Mouse (Mus musculus) ES-E14 (cell line): ENCODE measurements around the gene Xylt1. TPM values are rescaled to one million over a fixed set of nuclear protein-coding genes. Genes with fewer than 3 reads are reported as not detected.

Experiments
- DNase-seq: peaks from one replicate; pipeline ENCODE4 v3.0.0-alpha.2; 2013; ENCODE audit warnings: low read depth, low spot score
- H3K27ac ChIP-seq: 2 replicates; pipeline ENCODE4 v1.5.1; 2012; ENCODE audit warnings: low read depth, mild to moderate bottlenecking, low read length, moderate library complexity, mixed read lengths; ENCODE audit not compliant: poor library complexity, insufficient read depth, severe bottlenecking
- H3K36me3 ChIP-seq: 2 replicates; pipeline ENCODE4 v1.6.1; 2012; ENCODE audit warnings: mild to moderate bottlenecking, low read length, moderate library complexity, mixed read lengths; ENCODE audit not compliant: control insufficient read depth, poor library complexity, insufficient read depth, severe bottlenecking
- H3K4me1 ChIP-seq, 2 experiments: fragments of 150-350 bp in 1 of 2; sonication (generic) in 1 of 2; 2 replicates each; pipeline ENCODE4 v1.6.1; 2012; ENCODE audit warnings: low read length in 2 of 2, mild to moderate bottlenecking in 1 of 2, mixed read lengths in 1 of 2; ENCODE audit not compliant: control insufficient read depth in 2 of 2, insufficient read depth in 2 of 2, poor library complexity in 1 of 2
- H3K4me3 ChIP-seq, 2 experiments: fragments of 150-350 bp in 1 of 2; sonication (generic) in 1 of 2; 2 replicates each; pipeline ENCODE4 v1.5.1; 2012; ENCODE audit warnings: low read length in 2 of 2, low read depth in 1 of 2, mild to moderate bottlenecking in 1 of 2, mixed read lengths in 1 of 2; ENCODE audit not compliant: insufficient read depth in 1 of 2, poor library complexity in 1 of 2, severe bottlenecking in 1 of 2
- H3K9ac ChIP-seq: 2 replicates; pipeline ENCODE4 v1.6.1; 2012; ENCODE audit warnings: low read depth, mild to moderate bottlenecking, low read length, mixed read lengths; ENCODE audit not compliant: poor library complexity, insufficient read depth, severe bottlenecking
- H3K9me3 ChIP-seq: fragments of 150-350 bp; sonication (generic); 2 replicates; pipeline ENCODE4 v1.6.1; 2012; ENCODE audit warnings: low read depth, mild to moderate bottlenecking, low read length; ENCODE audit not compliant: control insufficient read depth, insufficient read depth
- CHD2 ChIP-seq: IDR thresholded peaks from 2 replicates; pipeline ENCODE4 v1.6.1; 2014; ENCODE audit warnings: mild to moderate bottlenecking, low read depth, low read length, inconsistent platforms
- HCFC1 ChIP-seq: IDR thresholded peaks from 2 replicates; pipeline ENCODE4 v1.6.1; 2012; ENCODE audit warnings: low read length, inconsistent platforms, borderline replicate concordance; ENCODE audit not compliant: insufficient read depth
- MAFK ChIP-seq: IDR thresholded peaks from 2 replicates; pipeline ENCODE4 v1.6.1; 2014; ENCODE audit warnings: mild to moderate bottlenecking, low read depth, low read length, inconsistent platforms; ENCODE audit not compliant: insufficient read depth
- ZC3H11A ChIP-seq: IDR thresholded peaks from 2 replicates; pipeline ENCODE4 v1.6.1; 2012; ENCODE audit warnings: low read depth, mild to moderate bottlenecking, inconsistent platforms, low read length, borderline replicate concordance
- ZNF384 ChIP-seq: IDR thresholded peaks from 2 replicates; pipeline ENCODE4 v1.6.1; 2012; ENCODE audit warnings: low read depth, low read length, inconsistent platforms
- in situ Hi-C, 2 experiments: fragments of 600-800 bp; cut with MboI; formaldehyde crosslinking; loops; one replicate each; pipeline ENCODE4 v1.15.1; 2025; ENCODE audit warnings: low sequenced_read_pairs in 2 of 2, inconsistent platforms in 1 of 2; ENCODE audit not compliant: unreplicated experiment in 2 of 2
- total RNA-seq: library from RNA; depleted of rRNA; stranded (reverse); fragments of 300-350 nt; gene quantifications from 2 replicates; pipeline ENCODE4 v1.2.3, GENCODE M21; 2012

The Xylt1 gene
- total RNA-seq, 1 experiment, result 3.6 TPM

DNA sequence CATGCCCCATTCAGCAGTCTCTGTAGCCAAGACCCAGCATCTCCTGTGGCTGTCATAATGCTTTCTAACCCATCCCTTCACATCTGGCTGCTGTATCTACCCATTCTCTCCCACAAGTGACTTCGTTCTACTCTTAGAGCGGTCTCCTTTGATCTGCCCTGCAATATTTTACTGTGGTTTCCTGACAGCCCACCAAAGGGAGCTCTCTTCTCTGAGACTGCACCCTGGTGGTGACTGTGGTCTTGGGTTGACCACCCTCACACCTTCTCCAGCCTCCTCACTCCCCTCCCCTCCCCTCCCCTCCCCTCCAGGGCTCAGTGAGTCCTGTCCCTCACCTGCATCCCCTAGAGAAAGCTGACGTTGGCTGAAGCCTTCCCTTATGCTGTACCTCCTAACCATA, 178.3 kb downstream of the Xylt1 start:
- no peak overlapping the region for H3K27ac ChIP-seq
- no peak for DNase-seq
- no peaks in the 10 kb centered on the region for H3K9me3 ChIP-seq
- H3K36me3 ChIP-seq, result no peaks in the 10 kb centered on the region
- TF ChIP-seq ZNF384 (no peak), ZC3H11A (no peak)
- H3K4me3 ChIP-seq, result no peak overlapping the region
- no peaks in the 10 kb centered on the region; a peak in 1 of 4 replicates for H3K4me1 ChIP-seq
- in situ Hi-C loops, result no loop called here
- no peak overlapping the region for H3K9ac ChIP-seq

DNA sequence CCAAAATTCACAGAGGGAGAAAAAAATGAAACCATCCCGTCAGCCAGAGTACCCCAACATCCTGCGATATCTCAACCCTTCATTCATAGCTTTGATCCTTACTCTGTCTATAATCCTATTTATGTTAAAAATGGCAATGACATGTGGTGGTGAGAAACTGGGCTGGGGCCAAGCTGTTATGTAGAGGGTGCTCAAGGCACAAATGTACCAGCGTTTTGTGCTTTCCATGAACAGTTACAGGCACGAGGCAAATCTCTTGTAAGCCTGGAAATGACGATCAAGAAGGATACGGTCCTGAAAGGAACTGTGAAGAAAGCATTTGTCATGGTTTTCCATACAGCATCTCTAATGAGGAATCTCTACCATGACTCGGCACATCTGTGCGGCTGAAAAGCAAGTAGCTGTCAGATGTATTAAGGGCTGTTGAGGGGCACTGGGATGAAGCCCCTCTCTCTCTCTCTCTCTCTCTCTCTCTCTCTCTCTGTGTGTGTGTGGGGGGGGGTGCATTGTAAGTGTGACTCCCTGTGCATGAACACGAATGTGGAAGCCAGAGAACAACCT, 183.2 kb downstream of the Xylt1 start:
- Histone ChIP-seq H3K27ac (no peak overlapping the region), H3K4me1 (no peaks in the 10 kb centered on the region; a peak in 1 of 4 replicates), H3K9ac (no peak overlapping the region), H3K9me3 (no peaks in the 10 kb centered on the region), H3K4me3 (no peak overlapping the region), H3K36me3 (no peaks in the 10 kb centered on the region)
- TF ChIP-seq HCFC1, result no peak
- no peak for TF ChIP-seq MAFK
- TF ChIP-seq ZC3H11A, result no peak
- no peak for TF ChIP-seq ZNF384
- no peak for TF ChIP-seq CHD2
- in situ Hi-C loops, result no loop called here
- no peak for DNase-seq

DNA sequence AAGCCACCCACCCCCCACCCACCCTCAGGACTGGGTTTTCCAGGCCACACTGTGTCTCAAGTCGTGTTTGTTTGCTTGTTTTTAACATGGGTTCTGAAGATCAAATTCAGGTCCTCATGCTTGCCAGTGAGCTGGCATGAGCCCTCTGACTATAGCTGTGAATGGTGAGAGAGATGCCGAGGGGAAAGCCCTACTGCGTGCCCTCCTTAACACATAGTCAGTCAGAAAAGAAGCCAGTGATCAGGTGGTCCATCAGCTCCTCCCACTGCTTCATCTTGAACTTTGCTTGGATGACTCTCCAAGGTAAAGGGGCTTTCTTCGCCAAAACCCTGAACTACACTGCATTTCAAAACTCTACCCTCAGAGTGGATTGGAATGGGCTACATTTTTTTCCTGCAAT, 183.8 kb downstream of the Xylt1 start:
- no peak for DNase-seq
- Histone ChIP-seq H3K4me3 (no peak overlapping the region), H3K9me3 (no peaks in the 10 kb centered on the region), H3K4me1 (no peaks in the 10 kb centered on the region; a peak in 1 of 4 replicates), H3K27ac (no peak overlapping the region), H3K36me3 (no peaks in the 10 kb centered on the region), H3K9ac (no peak overlapping the region)
- no peak for TF ChIP-seq MAFK
- no peak for TF ChIP-seq HCFC1
- no peak for TF ChIP-seq ZC3H11A
- no peak for TF ChIP-seq ZNF384
- no peak for TF ChIP-seq CHD2
- in situ Hi-C loops, result no loop called here

DNA sequence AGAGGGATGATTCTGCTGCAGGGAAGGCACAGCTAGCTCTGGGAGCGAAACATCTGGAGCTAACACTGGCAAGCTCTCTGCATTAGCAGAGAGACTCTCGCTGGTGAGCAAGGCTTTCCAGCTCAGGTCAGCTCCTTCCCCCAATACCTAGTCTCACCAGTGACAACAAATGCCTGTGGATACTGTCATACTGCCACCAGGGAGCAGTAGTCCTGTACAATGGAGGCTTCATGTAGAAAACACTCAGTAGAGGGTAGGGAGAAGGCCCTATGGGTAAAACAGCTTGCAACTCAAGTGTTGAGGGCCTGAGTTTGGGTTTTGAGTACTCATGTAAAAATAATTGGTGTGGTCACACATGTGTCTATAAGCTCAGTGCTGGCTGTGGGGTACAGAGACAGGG, 185.3 kb downstream of the Xylt1 start:
- H3K4me3 ChIP-seq, result no peak overlapping the region
- TF ChIP-seq HCFC1 (no peak), ZNF384 (no peak), MAFK (no peak), ZC3H11A (no peak), CHD2 (no peak)
- H3K27ac ChIP-seq, result no peak overlapping the region
- no peaks in the 10 kb centered on the region for H3K36me3 ChIP-seq
- H3K4me1 ChIP-seq, result no peaks in the 10 kb centered on the region; a peak in 1 of 4 replicates
- no peaks in the 10 kb centered on the region for H3K9me3 ChIP-seq
- DNase-seq, result no peak
- H3K9ac ChIP-seq, result no peak overlapping the region
- in situ Hi-C loops, result no loop called here

DNA sequence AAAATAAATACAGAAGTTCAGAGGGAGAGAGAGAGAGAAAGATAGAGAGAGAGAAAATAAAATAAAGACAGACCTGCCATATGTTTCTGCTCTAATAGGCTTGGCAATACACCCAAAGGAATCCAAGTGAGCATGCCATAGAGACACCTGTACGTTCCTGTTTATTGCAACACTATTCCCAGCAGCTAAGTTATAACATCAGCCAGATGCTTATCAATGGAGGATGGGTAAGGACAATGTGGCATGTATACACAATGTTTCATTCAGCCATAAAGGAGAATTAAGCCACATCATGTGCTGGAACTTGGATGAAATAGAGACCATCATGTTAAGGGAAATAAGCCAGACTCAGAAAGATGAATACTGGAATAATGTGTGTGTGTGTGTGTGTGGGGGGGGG, 186.1 kb downstream of the Xylt1 start:
- DNase-seq, result no peak
- H3K9ac ChIP-seq, result no peak overlapping the region
- no peaks in the 10 kb centered on the region for H3K9me3 ChIP-seq
- H3K27ac ChIP-seq, result no peak overlapping the region
- in situ Hi-C loops, result no loop called here
- H3K36me3 ChIP-seq, result no peaks in the 10 kb centered on the region
- no peaks in the 10 kb centered on the region; a peak in 1 of 4 replicates for H3K4me1 ChIP-seq
- TF ChIP-seq ZNF384 (no peak), MAFK (no peak), ZC3H11A (no peak), HCFC1 (no peak), CHD2 (no peak)
- H3K4me3 ChIP-seq, result no peak overlapping the region
